Comparison of ENCODE assay signal across 9 mouse cellular contexts in the genomic region with DNA sequence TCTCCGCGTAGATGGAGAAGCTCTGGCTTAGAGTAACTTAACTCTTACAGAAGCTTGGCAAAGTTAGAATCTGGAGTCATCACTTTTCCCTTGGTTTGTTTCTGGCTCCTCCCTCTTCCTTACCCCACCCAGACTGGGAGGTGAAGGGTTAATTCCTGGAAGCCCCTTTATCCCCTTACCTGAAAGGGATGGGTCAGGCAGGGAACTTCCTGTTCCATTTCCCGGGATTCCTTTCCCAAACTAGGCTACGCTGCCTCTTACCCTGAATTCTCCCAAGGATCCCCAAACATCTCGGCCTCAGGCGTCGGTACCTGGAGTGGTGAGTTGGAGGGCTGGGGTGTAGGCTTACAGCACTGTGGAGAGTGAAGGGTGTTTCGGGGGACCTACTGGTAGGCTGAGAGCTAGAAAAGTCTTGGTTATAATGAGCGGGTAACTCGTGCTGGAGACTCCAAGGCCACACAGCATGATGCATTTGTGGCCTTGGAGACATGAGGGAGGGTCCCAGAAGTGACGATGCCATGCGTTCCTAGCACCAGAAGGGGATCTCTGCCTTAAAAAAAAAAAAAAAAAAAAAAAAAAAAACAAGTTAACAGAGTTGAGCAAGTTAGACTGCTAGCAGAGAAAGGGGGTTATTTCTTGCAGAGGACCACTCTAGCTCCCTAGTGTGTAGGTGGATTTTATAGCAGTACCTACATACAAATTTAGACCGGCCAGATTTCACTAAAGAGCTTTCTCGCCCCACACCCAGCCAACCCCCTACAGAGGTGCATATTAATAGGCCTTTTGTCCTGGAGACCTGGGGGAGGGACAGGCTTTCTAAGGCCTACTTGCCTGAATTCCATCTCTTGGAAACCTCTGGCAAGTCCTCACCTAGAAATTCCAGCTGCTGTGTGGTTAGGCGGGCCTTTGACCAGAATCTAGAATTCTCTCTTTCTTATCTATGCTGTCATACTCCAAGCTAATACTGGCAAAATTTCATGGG. TPM values are rescaled to one million over a fixed set of nuclear protein-coding genes. Genes with fewer than 3 reads are reported as not detected.
DNase-seq lines count a peak whose midpoint lies in the region; ATAC-seq and TF ChIP-seq lines count a peak whose summit lies in the region.
"Had no signal": no experiment of that assay in that cellular context is flagged by ENCODE, and none has a peak within 500 bp of the region (broad histone marks: within the 10 kb centered on the region; RNA-seq: fewer than 3 reads in every experiment).

Zscan10 (plus strand) TSS at position 216 of the 982 bp plus-strand sequence.

- no peaks in the 10 kb centered on the region for H3K36me3 ChIP-seq in heart, embryonic 10.5 days
- H3K36me3 ChIP-seq in thymus, adult 2 months (ENCODE audit: control insufficient read depth, insufficient read depth, low read length): no peaks in the 10 kb centered on the region
- no peaks in the 10 kb centered on the region for H3K36me3 ChIP-seq in liver, embryonic 12.5 days

- peak within 1 kb of the TSS; percentile 68 for H3K9ac ChIP-seq in liver, embryonic 12.5 days

- peaks cover 16% of the 10 kb centered on the region for H3K4me1 ChIP-seq in heart, embryonic 10.5 days
- peaks cover 24% of the 10 kb centered on the region for H3K4me1 ChIP-seq in thymus, adult 2 months (replicated peaks; ENCODE audit: control insufficient read depth, insufficient read depth, low read length)
- H3K4me1 ChIP-seq in liver, embryonic 12.5 days: peaks cover 28% of the 10 kb centered on the region

- no peaks in the 10 kb centered on the region for H3K9me3 ChIP-seq in heart, embryonic 10.5 days
- H3K9me3 ChIP-seq in liver, embryonic 12.5 days (replicated peaks): no peaks in the 10 kb centered on the region

- peak within 1 kb of the TSS; percentile 66 for H3K4me3 ChIP-seq in heart, embryonic 10.5 days
- H3K4me3 ChIP-seq in thymus, adult 2 months (ENCODE audit: control insufficient read depth, insufficient read depth, low read length): no peak within 1 kb of the TSS
- peak within 1 kb of the TSS; percentile 60 for H3K4me3 ChIP-seq in liver, embryonic 12.5 days

- no peaks in the 10 kb centered on the region for H3K27me3 ChIP-seq in heart, embryonic 10.5 days (ENCODE audit: insufficient read depth, poor library complexity, severe bottlenecking)
- H3K27me3 ChIP-seq in thymus, adult 2 months (ENCODE audit: control insufficient read depth, insufficient read depth, low read length): no peaks in the 10 kb centered on the region
- no peaks in the 10 kb centered on the region for H3K27me3 ChIP-seq in liver, embryonic 12.5 days (replicated peaks)

- no peak for DNase-seq in heart, embryonic 10.5 days (ENCODE audit: low spot score)
- DNase-seq in heart, postnatal 14 days: no peak
- DNase-seq in thymus, adult 2 months: no peak
- no peak for DNase-seq in thymus, postnatal 25 days
- DNase-seq in adrenal gland, adult 18-20 months (ENCODE audit: low spot score in 2 of 2): no peak
- no peak for DNase-seq in urinary bladder, postnatal 36 days (ENCODE audit: low spot score in 2 of 2)
- DNase-seq in thymus, postnatal 14 days: no peak
- DNase-seq: left cerebral cortex, postnatal 4 days had no signal

- TF ChIP-seq POLR2A in thymus, adult 2 months (IDR thresholded peaks at IDR 0.05; ENCODE audit: control insufficient read depth, extremely low read depth, insufficient read depth, low read length, poor library complexity): no peak

- intact Hi-C loops in heart, postnatal 14 days (cut with DNase I): loop anchor here (5.0 kb wide), 1 partner anchor 34 kb away; no protein-coding TSS in a partner anchor

- no peak for ATAC-seq in liver, embryonic 12.5 days

- WGBS in heart, embryonic 10.5 days: 35% methylated on average over 15 of the region's 15 CpGs
- 95% methylated on average over 15 of the region's 15 CpGs for WGBS in thymus, adult 2 months
- 67% methylated on average over 15 of the region's 15 CpGs for WGBS in liver, embryonic 12.5 days (ENCODE audit: insufficient replicate concordance)

- peak within 1 kb of the TSS; percentile 93; the same call in 1 of the 2 replicates for H3K27ac ChIP-seq in heart, embryonic 10.5 days
- H3K27ac ChIP-seq in thymus, adult 2 months (ENCODE audit: control insufficient read depth, insufficient read depth, low read length): peak within 1 kb of the TSS; percentile 87
- H3K27ac ChIP-seq in liver, embryonic 12.5 days: 0 out of 2 replicates have a peak within 1 kb of the TSS, but pooled peaks have one; percentile 78

- H3K4me2 ChIP-seq in liver, embryonic 12.5 days: peak within 1 kb of the TSS; percentile 73

- TF ChIP-seq CTCF in thymus, adult 2 months (IDR thresholded peaks at IDR 0.05; ENCODE audit: borderline replicate concordance, control insufficient read depth, extremely low read depth, insufficient read depth, low read length, poor library complexity): no peak

RNA-seq across cellular contexts. Expression of gene Zscan10, which starts in this region (rescaled TPM):
- 0.10 and 0.21 TPM in 2 replicates for polyA plus RNA-seq in heart, embryonic 10.5 days (2016; fragmentation: Nextera tagmentation; extraction: Ambion mirVana)
- not detected for total RNA-seq in heart, postnatal 14 days (2021)
- polyA plus RNA-seq in thymus, adult 2 months (2012; rRNA removed): 0.18 and 0.20 TPM in 2 replicates
- not detected in 2 replicates for polyA plus RNA-seq in liver, embryonic 12.5 days (2016; fragmentation: Nextera tagmentation; extraction: Ambion mirVana)
- total RNA-seq in adrenal gland, adult 18-20 months (2021): not detected
- total RNA-seq: left cerebral cortex, postnatal 4 days had no signal
